Mouse (Mus musculus) C2C12 (cell line): Measurements from ENCODE around the gene 2010111I01Rik.

Source experiments
- CEBPB ChIP-seq: IDR thresholded peaks from one replicate; pipeline ENCODE4 v1.6.1; 2011; ENCODE audit warnings: low read depth, mild to moderate bottlenecking, control low read depth, moderate library complexity
- CTCF ChIP-seq: IDR thresholded peaks from one replicate; pipeline ENCODE4 v1.5.1; 2011; ENCODE audit not compliant: control insufficient read depth, insufficient read depth, insufficient read length
- FOSL1 ChIP-seq: IDR thresholded peaks from one replicate; pipeline ENCODE4 v1.8.0; 2011; ENCODE audit warnings: mild to moderate bottlenecking, low read length; ENCODE audit not compliant: poor library complexity, insufficient read depth, severe bottlenecking
- MAX ChIP-seq: IDR thresholded peaks from one replicate; pipeline ENCODE4 v1.6.1; 2011; ENCODE audit warnings: mild to moderate bottlenecking, control low read depth
- MYOD1 ChIP-seq: IDR thresholded peaks from one replicate; pipeline ENCODE4 v1.6.1; 2011; ENCODE audit warnings: low read depth; ENCODE audit not compliant: control insufficient read depth, insufficient read length
- USF1 ChIP-seq: IDR thresholded peaks from one replicate; pipeline ENCODE4 v1.6.1; 2011; ENCODE audit warnings: low read depth, mild to moderate bottlenecking, control low read depth, moderate library complexity

GRCm38 (mm10) chr13:63280344-63280743 is 315.7 kb downstream of the 2010111I01Rik start:
- TF ChIP-seq MAX (no peak), CTCF (no peak), MYOD1 (no peak), CEBPB (no peak), USF1 (no peak), FOSL1 (no peak)
